Mouse (Mus musculus): Measurements from ENCODE around the gene Kat2b. TPM values are rescaled to one million over a fixed set of nuclear protein-coding genes. Genes with fewer than 3 reads are reported as not detected.
"Not testable (repeated sequence)": the region's sequence is repeated elsewhere in the genome, so short reads cannot be mapped to it uniquely, and the experiment has no call there.

Kat2b gene
- total RNA-seq, 1 experiment from 2014 or later, result 84.0 TPM

DNA sequence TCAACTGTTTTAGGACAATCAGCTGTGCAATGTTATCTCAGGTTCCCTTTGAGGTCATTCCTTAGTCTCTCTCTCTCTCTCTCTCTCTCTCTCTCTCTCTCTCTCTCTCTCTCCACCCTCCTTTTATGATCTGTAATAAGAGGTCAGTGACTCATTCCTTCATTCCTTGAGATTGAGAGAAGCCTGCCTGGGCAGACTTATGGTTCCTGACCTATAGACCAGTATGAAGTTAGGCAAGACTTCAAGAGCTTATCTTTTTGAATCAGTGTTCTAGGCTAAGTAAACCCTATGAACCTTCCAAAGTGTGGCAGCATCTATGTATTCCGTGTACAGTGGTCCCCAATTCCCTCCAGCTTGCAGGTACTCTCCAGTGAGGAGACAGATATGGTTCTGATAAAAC, 147.8 kb downstream of the Kat2b start:
- ATAC-seq (ENCODE audit: extremely low read depth, insufficient number of reproducible peaks, low FRiP score, poor library complexity, severe bottlenecking), result no peak

- not testable (repeated sequence) for ATAC-seq (ENCODE audit: extremely low read depth, insufficient number of reproducible peaks, low FRiP score, poor library complexity, severe bottlenecking)
Measured at GRCm38 (mm10) chr17:53715161-53715560, 148.5 kb downstream of the Kat2b start.

GRCm38 (mm10) chr17:53718474-53718873, 151.8 kb downstream of the Kat2b start:
- no peak for ATAC-seq (ENCODE audit: extremely low read depth, insufficient number of reproducible peaks, low FRiP score, poor library complexity, severe bottlenecking)

DNA sequence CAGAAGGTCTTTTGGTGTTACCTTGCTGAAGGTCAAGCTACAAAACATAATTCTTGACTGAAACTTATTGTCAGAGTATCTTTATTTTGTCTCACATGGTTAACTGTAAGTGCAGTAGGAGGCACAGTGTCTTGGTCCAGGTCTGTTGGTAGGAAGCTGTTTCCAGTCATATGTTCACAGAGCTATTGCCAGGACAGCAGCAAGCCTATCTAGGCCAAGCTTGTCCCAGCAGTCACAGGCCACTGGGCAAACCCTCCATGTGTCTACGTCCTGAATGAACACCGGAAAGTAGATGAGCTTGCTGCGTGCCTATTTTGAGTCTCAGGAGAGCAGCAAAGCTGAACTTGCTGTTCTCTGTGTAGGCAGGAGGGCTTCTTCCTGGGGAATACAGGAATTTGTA, 152.3 kb downstream of the Kat2b start:
- not testable (repeated sequence) for ATAC-seq (ENCODE audit: extremely low read depth, insufficient number of reproducible peaks, low FRiP score, poor library complexity, severe bottlenecking)

Other genes starting within 250 kb of the Kat2b start
- gene Efhb, start 103.5 kb upstream of the Kat2b start, total RNA-seq (2017), result 0.35 and 0.37 TPM in 2 replicates
- gene Rab5a, start 87.6 kb upstream of the Kat2b start, total RNA-seq (2017), result 88.0 and 88.5 TPM in 2 replicates
- gene Pp2d1, start 27.4 kb upstream of the Kat2b start, total RNA-seq (2017), result not detected in 2 replicates
- gene Sgo1, start 122.5 kb downstream of the Kat2b start, total RNA-seq (2017), result 1.0 TPM in 1 of 2 replicates, not detected in the other